9 mouse cellular contexts compared by ENCODE assay signal in genomic region chr13:98588951-98589501, GRCm38 (mm10). TPM values are rescaled to one million over a fixed set of nuclear protein-coding genes. Genes with fewer than 3 reads are reported as not detected.
DNase-seq lines count a peak whose midpoint lies in the region; ATAC-seq and TF ChIP-seq lines count a peak whose summit lies in the region.
"Had no signal": no experiment of that assay in that cellular context is flagged by ENCODE, and none has a peak within 500 bp of the region (broad histone marks: within the 10 kb centered on the region; RNA-seq: fewer than 3 reads in every experiment).

No protein-coding gene starts in this region.

- H3K27me3 ChIP-seq in hindbrain, embryonic 16.5 days (replicated peaks; ENCODE audit: control insufficient read depth, insufficient read depth, low read length) = peaks cover 23% of the 10 kb centered on the region

- peak overlapping the region; percentile 49 for H3K9ac ChIP-seq in hindbrain, embryonic 16.5 days (ENCODE audit: low read depth, low read length)

- H3K4me2 ChIP-seq in hindbrain, embryonic 16.5 days (ENCODE audit: low read length) = peak overlapping the region; percentile 61

- no peaks in the 10 kb centered on the region for H3K36me3 ChIP-seq in hindbrain, embryonic 16.5 days (ENCODE audit: control insufficient read depth, insufficient read depth, low read length)

- no peak overlapping the region for H3K27ac ChIP-seq in hindbrain, embryonic 16.5 days (ENCODE audit: low read depth, low read length)
- H3K27ac ChIP-seq in left cerebral cortex, adult 2 months = no peak overlapping the region

- under 1% methylated on average over 35 of the region's 35 CpGs for WGBS in hindbrain, embryonic 16.5 days

- H3K4me1 ChIP-seq in hindbrain, embryonic 16.5 days (ENCODE audit: control insufficient read depth, insufficient read depth, low read depth, low read length) = peaks cover 9% of the 10 kb centered on the region

- intact Hi-C loops in left cerebral cortex, adult 2 months (cut with DNase I) = loop anchor here (5.0 kb wide), 3 partner anchors 87 to 237 kb away; partner anchors contain the start of gene Foxd1

- ATAC-seq in hindbrain, embryonic 16.5 days = peak; percentile 90
- ATAC-seq in megakaryocyte, adult 5-6 weeks (ENCODE audit: poor library complexity, severe bottlenecking) = peak; percentile 93

- TF ChIP-seq CTCF in left cerebral cortex, adult 2 months (IDR thresholded peaks at IDR 0.05) = peak; percentile 76

- peak; percentile 61 for DNase-seq in adipocyte (ENCODE audit: low spot score)
- peak; percentile 81 to 89 for DNase-seq in cerebellum, postnatal 4 days (ENCODE audit: low spot score in 2 of 2)
- DNase-seq in gastrocnemius, adult 8-10 months (ENCODE audit: low spot score in 2 of 2) = peak; percentile 33 to 53
- peak; percentile 71 to 72 for DNase-seq in left cerebral cortex, adult 2 months (ENCODE audit: extremely low spot score in 1 of 2, low spot score in 2 of 2)
- DNase-seq in right cerebral cortex, adult 18-20 months = peak; percentile 63
- DNase-seq in urinary bladder, adult 18-20 months (ENCODE audit: low spot score in 2 of 2) = peak; percentile 56 to 74

- peak overlapping the region; percentile 43 for H3K4me3 ChIP-seq in hindbrain, embryonic 16.5 days (ENCODE audit: low read length)
- peak overlapping the region; percentile 51 for H3K4me3 ChIP-seq in left cerebral cortex, adult 2 months

- H3K9me3 ChIP-seq in hindbrain, embryonic 16.5 days (ENCODE audit: control insufficient read depth, low read length) = no peaks in the 10 kb centered on the region

RNA-seq across cellular contexts. Expression of gene Tmem174, which starts 48.2 kb away (rescaled TPM):
- total RNA-seq in gastrocnemius, adult 8-10 months (2022) = not detected
- 0.06 TPM in 1 of 2 replicates, not detected in the other for polyA plus RNA-seq in hindbrain, embryonic 16.5 days (2015; fragmentation: Nextera tagmentation; extraction: Ambion mirVana)
- under 1 TPM in 1 of 2 experiments, not detected in 1; 0.14 TPM for total RNA-seq in left cerebral cortex, adult 2 months (2021)
- total RNA-seq in megakaryocyte, adult 5-6 weeks (2015) = not detected in 2 replicates
- 0.11 TPM in 1 of 2 replicates, not detected in the other for total RNA-seq in megakaryocyte, adult 5-6 weeks (2017)
- total RNA-seq: left cerebral cortex, postnatal 10 days had no signal
